Mouse (Mus musculus): ENCODE results near the gene Cldn1.

The Cldn1 gene

GRCm38 (mm10) chr16:26371325-26372053, at the start of gene Cldn1:
Gene Cldn1 (minus strand): TSS chr16:26371841.
- DNase-seq: peak; percentile 24 to 25

DNA sequence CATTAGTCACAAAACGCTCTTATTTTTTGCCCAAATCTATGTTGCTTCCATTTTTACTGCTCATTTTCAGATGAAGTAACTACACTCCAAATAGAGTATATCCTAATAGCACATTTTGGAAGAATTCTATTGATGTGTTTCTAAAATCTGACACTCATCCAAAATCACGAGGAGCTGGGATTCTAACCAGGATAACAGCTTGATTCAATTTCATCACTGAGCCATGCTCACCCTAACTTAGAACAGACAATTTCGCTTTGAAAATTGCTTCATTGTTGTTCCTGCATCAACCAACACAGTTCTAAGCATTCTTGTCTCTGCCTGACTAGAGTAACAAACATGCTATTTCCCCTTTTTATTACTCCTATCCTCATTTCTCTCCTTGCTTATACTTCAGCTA, 47.0 kb upstream of the Cldn1 start:
- DNase-seq: no peak

- no peak for DNase-seq
Measured at GRCm38 (mm10) chr16:26404070-26404469, 32.4 kb upstream of the Cldn1 start.

GRCm38 (mm10) chr16:26400971-26401370, 29.3 kb upstream of the Cldn1 start:
- DNase-seq: no peak

GRCm38 (mm10) chr16:26400549-26400948, 28.9 kb upstream of the Cldn1 start:
- DNase-seq: no peak

- no peak for DNase-seq
Measured at GRCm38 (mm10) chr16:26390936-26391335, 19.3 kb upstream of the Cldn1 start.

GRCm38 (mm10) chr16:26386159-26386558, 14.5 kb upstream of the Cldn1 start:
- DNase-seq: no peak

- DNase-seq: no peak
Measured at GRCm38 (mm10) chr16:26384112-26384649, 12.5 kb upstream of the Cldn1 start.

GRCm38 (mm10) chr16:26377170-26377569, 5.5 kb upstream of the Cldn1 start:
- no peak for DNase-seq

- no peak for DNase-seq
Measured at GRCm38 (mm10) chr16:26370127-26370526, 1.5 kb downstream of the Cldn1 start.

DNA sequence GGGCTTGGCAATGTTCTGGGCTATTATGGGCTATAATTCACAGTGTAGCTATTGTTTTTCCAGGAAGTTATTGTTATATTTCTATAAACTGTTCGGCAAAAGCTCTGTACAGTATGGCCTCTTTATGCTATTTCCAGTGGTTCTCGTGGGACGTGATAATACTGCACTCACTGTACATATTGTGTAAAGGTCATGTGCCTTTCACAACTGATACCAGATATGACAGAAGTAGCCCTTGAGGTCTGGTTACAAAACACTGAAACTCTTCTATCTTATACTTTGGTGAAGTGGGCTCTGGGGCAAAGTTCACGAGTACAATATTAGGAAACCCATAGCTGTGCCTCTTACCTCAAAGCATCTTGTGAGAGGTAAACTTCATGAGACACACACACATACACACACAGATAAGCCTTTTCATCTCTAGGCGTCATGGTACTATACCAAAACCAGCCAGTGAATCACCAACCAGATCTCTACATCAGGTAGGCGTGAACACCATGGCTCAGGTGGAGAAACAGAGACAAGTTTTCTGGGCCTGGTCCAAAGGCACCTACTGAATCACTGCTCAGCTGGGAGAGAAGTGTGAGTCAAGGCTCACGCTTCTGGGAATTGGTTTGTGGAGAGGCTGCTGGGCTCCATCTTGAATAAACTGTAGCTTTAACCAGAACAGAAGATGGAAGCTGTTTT, 2.5 kb downstream of the Cldn1 start:
- no peak for DNase-seq

DNA sequence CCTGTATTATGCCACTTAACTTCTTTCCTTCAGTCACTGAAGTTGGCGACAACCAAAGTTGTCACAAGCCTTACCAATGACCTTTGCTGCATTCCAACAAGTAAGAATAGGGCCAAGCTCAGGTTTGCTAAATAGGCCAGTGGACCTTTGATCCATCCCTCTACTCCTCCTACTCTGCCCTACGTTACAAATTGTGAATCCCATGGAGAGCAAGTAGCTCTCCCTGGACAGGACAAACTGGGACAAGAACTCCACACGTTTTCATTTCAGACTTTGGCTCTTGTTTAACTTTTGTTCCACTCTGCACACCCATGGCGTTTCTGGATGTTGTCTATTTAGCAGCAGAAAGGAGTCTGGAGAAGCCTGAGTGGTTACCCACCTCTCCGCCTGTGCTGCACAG, 3.5 kb downstream of the Cldn1 start:
- no peak for DNase-seq

DNA sequence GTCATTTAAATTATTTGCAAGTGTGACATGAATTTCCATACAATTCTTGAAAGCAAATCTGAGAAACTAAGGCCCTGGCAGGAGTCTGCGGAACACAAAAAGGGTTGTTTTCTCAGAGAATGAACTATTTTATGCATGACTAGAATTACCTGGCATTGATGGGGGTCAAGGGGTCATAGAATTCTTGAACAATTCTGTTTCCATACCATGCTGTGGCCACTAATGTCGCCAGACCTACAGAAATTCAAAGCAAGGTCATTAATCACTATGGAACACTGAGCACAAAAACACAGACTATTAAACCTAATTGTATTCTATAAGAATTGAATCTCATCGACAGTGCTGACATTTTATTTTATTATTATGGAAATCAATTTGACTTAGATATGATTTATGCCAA, 10.9 kb downstream of the Cldn1 start:
- DNase-seq: no peak

GRCm38 (mm10) chr16:26359619-26360018, 12.0 kb downstream of the Cldn1 start:
- no peak for DNase-seq

DNA sequence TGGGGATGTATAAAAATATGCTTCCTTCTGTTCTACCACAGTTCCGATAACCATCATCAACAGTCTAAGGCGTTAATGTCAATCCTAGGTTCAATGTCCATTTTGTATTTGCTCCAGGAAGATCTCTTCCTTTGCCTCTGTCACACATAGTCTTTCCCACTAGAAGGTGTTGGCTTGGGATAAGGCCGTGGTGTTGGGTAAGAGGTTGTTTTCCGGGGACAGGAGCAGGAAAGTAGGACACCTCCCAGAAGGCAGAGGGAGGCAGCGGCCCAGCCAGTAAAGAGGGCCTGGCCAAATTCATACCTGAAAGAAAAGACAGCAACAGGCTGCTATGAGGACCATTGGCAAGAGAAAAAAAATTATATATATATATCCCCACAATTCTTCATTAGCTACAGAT, 12.7 kb downstream of the Cldn1 start:
- DNase-seq: no peak

DNA sequence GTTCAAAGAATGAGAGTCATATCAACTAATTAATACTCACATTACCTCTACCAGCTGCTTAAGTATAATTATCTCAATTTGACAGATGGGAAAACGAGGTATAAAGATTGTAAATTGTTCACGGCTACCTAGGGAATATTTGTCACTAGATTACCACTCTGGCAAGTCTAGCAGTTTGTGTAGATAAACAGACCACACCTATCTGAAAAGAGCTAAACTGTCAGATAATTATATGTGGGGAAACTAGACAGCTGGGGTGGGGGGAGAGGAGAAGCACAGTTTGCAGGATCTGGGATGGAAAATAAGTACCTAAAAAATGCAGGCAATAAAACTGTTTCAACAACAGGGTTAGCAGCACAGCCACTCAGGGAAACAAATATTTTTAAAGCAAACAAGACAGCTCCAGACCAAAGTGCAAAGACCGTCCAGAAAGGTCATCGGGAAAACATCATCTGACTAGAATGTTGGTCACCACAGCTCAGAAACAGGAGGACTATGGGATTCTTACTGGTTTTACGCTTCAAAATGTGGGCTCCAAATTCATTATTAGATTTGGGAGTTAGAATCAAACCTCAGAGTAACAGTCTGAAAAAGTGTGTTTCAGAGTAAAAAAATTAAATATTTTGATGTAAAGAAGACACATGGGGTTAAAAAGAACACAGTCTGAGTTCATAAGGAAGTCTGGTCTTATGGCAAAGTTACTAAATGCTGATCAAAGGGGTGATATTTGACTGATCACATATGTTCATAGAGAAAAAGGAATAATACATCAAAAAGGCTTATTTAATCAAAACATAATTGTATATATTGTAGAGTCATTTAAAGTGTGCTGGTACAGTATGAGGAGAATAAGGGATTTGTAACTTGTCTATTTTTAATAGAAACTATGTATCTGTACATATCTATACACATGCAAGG, 13.5 kb downstream of the Cldn1 start:
- DNase-seq: no peak

DNA sequence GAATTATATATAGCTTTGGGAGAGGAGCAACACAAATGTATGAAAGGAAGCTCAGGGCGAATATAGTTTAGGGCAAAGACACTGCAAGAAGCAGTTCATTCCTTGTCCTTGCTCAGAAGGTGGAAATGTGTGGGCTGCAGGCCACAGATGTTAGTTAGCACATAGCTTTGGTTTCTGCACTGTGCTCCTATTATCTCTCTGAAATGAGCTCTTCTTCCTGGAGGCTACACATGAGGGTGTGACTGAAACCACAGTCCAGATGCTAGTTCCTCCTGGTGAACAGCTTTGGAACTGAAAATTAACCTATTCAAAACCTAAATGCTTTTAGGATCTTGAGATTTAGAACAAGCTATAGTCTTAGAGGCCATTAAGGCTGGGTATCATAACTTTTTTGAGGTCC, 16.1 kb downstream of the Cldn1 start:
- no peak for DNase-seq

- DNase-seq: no peak
Measured at GRCm38 (mm10) chr16:26350786-26351185, 20.9 kb downstream of the Cldn1 start.

DNA sequence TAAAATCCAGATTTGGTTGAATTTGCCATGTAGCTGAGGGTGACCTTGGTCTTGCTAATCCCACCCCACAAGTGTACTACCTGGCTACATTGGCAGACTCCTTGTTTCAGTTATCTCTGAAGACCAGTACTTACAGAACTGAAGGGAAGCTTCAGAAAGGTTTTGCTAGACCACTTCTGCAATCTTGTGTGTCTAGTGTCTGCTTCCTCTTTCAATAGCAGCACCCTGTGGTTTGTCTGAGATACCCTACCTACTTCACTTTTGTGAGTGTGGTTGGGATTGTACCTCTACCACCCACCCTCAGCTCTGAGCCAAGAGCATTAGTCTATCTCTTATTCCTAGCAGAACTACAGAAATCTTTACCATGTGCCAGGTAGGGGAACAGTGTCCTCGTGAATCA, 22.8 kb downstream of the Cldn1 start:
- no peak for DNase-seq

- DNase-seq: no peak
Measured at GRCm38 (mm10) chr16:26316281-26316680, 55.4 kb downstream of the Cldn1 start.

- no peak for DNase-seq
Measured at GRCm38 (mm10) chr16:26314815-26315214, 56.8 kb downstream of the Cldn1 start.

DNA sequence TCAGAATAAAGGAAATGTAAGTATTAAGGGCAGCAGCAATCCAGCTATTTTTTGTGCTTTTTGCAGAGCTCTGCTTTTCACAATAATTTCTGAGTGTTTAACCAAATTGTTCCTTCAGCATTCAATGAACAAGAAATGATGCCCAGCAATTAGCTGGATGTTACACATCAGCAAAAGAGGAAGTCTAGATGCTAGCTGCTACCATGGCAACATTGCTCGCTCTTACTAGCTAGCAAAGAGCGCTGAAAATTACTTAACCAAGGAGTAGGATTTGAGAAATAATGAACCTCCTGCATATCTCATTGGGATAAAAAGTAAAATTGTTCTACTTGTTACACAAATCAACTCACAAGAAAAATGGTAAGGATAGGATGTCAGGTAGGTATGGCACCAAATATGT, 62.2 kb downstream of the Cldn1 start:
- no peak for DNase-seq
